Mouse (Mus musculus) midbrain, embryonic 15.5 days (tissue): ENCODE data around the gene Nmd3. TPM values are rescaled to one million over a fixed set of nuclear protein-coding genes. Genes with fewer than 3 reads are reported as not detected.

Source experiments
- ATAC-seq: fragments of 200-750 bp; cut with Nextera tagmentation; replicated peaks from 2 replicates; pipeline ENCODE4 v1.8.0; 2017; ENCODE audit warnings: moderate TSS enrichment
- H3K27ac ChIP-seq: fragments of 300-500 bp; sonication (generic); 2 replicates; pipeline ENCODE4 v1.5.1; 2015; ENCODE audit warnings: mild to moderate bottlenecking, inconsistent platforms
- H3K27me3 ChIP-seq: fragments of 300-500 bp; sonication (generic); replicated peaks from 2 replicates; pipeline ENCODE4 v1.6.1; 2015; ENCODE audit warnings: inconsistent platforms
- H3K36me3 ChIP-seq: fragments of 300-500 bp; sonication (generic); replicated peaks from 2 replicates; pipeline ENCODE4 v1.6.1; 2015; ENCODE audit warnings: inconsistent platforms
- H3K4me1 ChIP-seq: fragments of 300-500 bp; sonication (generic); 2 replicates; pipeline ENCODE4 v1.6.1; 2015; ENCODE audit warnings: inconsistent platforms
- H3K4me2 ChIP-seq: fragments of 300-500 bp; sonication (generic); 2 replicates; pipeline ENCODE4 v1.6.1; 2015; ENCODE audit warnings: inconsistent platforms, mild to moderate bottlenecking, moderate library complexity
- H3K4me3 ChIP-seq: fragments of 300-500 bp; sonication (generic); 2 replicates; pipeline ENCODE4 v1.5.1; 2015; ENCODE audit warnings: mild to moderate bottlenecking, inconsistent platforms
- H3K9ac ChIP-seq: fragments of 300-500 bp; sonication (generic); 2 replicates; pipeline ENCODE4 v1.6.1; 2015; ENCODE audit warnings: mild to moderate bottlenecking, inconsistent platforms
- H3K9me3 ChIP-seq: fragments of 300-500 bp; sonication (generic); 2 replicates; pipeline ENCODE4 v1.6.1; 2016; ENCODE audit warnings: inconsistent platforms
- WGBS: fragments of 180-500 bp; shearing (Covaris S2); methylation state at CpG from one replicate; pipeline ENCODE4 v1.1.7; 2015; ENCODE audit warnings: mixed read lengths; 5-methylcytosine and 5-hydroxymethylcytosine counted together
- polyA plus RNA-seq: library from polyadenylated mRNA; unstranded; fragments of >200 nt; fragmentation: Nextera tagmentation; extraction: Ambion mirVana; gene quantifications from 2 replicates; pipeline ENCODE4 v1.2.1, GENCODE M21; 2015

Gene Nmd3
- polyA plus RNA-seq, 1 experiment from 2014 or later, result 86.8 TPM

DNA sequence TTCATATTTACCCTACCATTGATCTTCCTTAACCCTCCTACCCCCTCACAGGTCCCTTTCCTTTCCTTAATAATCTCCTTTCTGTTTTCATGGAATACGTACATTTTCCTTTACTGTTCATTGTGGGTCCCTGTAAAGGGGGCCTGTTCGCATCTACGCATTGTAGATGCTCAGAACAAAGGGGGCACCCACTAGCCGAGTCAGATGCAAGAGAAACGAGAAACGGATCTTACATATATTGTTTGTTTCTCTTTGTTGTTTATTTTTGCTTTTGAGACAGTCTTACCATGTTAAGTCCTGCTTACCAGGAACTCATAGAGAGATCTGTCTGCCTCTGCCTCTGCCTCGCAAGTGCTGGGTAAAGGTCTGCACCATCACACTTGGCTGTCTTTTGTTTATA is 1.4 kb downstream of the Nmd3 start:
- peak overlapping the region; percentile 95 for H3K9ac ChIP-seq
- H3K4me2 ChIP-seq, result peak overlapping the region; percentile 75
- peaks cover 16% of the 10 kb centered on the region for H3K4me1 ChIP-seq
- H3K27ac ChIP-seq, result no peak overlapping the region
- H3K9me3 ChIP-seq, result no peaks in the 10 kb centered on the region
- no peak for ATAC-seq
- no peaks in the 10 kb centered on the region for H3K27me3 ChIP-seq
- H3K36me3 ChIP-seq, result 0 out of 2 replicates have a peak, but pooled peaks cover 2% of the 10 kb centered on the region
- peak overlapping the region; percentile 88 for H3K4me3 ChIP-seq
- 22% methylated on average over 7 of the region's 7 CpGs for WGBS

DNA sequence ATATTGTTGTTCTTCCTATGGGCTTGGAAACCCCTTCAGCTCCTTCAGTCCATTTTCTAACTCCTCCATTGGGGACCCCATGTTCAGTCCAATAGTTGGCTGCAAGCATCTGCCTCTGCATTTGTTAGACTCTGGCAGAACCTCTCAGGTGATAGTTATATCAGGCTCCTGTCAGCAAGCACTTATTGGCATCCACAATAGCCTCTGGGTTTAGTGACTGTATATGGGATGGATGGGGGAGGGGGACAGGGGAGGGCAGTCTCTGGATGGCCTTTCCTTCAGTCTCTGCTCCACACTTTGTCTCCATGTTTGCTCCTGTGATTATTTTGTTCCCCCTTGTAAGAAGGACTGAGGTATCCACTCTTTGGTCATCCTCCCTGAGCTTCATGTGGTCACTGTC is 9.1 kb downstream of the Nmd3 start:
- H3K27ac ChIP-seq, result no peak overlapping the region
- no peaks in the 10 kb centered on the region for H3K27me3 ChIP-seq
- ATAC-seq, result no peak
- peaks cover 26% of the 10 kb centered on the region for H3K36me3 ChIP-seq
- H3K4me2 ChIP-seq, result no peak overlapping the region
- H3K9ac ChIP-seq, result no peak overlapping the region
- no peaks in the 10 kb centered on the region for H3K9me3 ChIP-seq
- no peak overlapping the region for H3K4me3 ChIP-seq
- H3K4me1 ChIP-seq, result no peaks in the 10 kb centered on the region

DNA sequence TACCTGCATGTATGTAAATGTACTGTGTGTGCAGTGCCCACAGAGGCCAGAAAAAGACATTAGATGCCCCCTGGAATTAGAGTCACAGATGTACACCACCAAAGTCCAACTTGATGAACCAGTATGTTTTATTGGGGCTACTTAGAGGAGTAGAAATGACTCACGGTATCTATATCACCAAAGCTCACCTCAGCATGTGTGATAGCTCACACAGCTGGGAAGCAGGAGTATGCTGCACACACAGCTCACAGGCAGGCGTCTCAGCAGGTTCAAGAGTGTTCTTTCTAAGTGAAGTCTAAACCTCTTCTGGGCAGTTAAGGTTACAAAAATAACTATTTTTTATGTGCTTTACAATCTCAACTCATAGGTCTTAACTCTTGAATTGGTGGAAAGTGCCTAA is 12.2 kb downstream of the Nmd3 start:
- H3K4me3 ChIP-seq, result no peak overlapping the region
- H3K27me3 ChIP-seq, result no peaks in the 10 kb centered on the region
- H3K36me3 ChIP-seq, result peaks cover 33% of the 10 kb centered on the region
- no peak overlapping the region for H3K9ac ChIP-seq
- 91% methylated on average over 2 of the region's 2 CpGs for WGBS
- no peaks in the 10 kb centered on the region for H3K4me1 ChIP-seq
- H3K27ac ChIP-seq, result no peak overlapping the region
- H3K4me2 ChIP-seq, result no peak overlapping the region
- no peak for ATAC-seq
- H3K9me3 ChIP-seq, result no peaks in the 10 kb centered on the region

DNA sequence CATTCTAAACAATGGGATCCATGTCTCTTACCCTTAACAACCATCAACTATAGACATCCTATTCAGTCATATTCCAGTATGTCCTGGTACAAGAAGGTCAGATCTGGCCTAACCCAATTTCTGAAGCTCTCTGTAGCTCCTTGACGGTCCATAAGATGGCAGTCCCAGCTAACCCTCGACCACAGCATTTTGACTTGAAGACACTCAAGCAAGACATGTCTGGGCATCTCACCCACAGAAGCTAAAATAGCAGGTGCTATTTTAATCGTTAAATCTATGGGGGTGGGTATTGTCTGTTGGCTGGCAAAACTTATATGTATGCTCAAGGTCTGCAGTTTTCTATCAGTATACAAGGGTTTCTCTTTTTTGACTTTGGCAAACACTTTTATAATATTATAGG is 33.4 kb downstream of the Nmd3 start:
- Histone ChIP-seq H3K27ac (no peak overlapping the region), H3K9me3 (no peaks in the 10 kb centered on the region), H3K9ac (no peak overlapping the region), H3K27me3 (no peaks in the 10 kb centered on the region), H3K4me1 (no peaks in the 10 kb centered on the region), H3K36me3 (peaks cover 6% of the 10 kb centered on the region; the same call in 1 of the 2 replicates), H3K4me3 (no peak overlapping the region), H3K4me2 (no peak overlapping the region)
- ATAC-seq, result no peak
- WGBS, result 83% methylated on average over 3 of the region's 3 CpGs

DNA sequence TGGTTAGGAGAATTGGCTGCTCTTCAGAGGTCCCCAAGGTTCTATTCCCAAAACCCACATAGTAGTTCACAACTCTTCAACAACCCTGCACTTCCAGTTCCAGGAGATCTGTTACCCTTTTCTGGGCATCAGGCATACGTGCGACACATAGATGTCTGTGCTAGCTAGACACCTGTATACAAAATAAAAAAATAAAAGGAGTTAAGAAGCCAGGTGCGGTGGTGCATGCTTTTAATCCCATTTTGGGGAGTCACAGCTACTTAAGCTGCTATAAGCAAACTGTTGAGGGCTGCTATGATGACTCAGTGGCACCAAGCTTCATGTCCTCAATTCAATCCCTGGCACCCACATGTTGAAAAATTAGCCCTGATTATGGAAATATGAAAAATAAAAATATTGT is 34.2 kb downstream of the Nmd3 start:
- Histone ChIP-seq H3K4me2 (no peak overlapping the region), H3K36me3 (peaks cover 4% of the 10 kb centered on the region; the same call in 1 of the 2 replicates), H3K4me3 (no peak overlapping the region), H3K9me3 (no peaks in the 10 kb centered on the region), H3K4me1 (no peaks in the 10 kb centered on the region), H3K27ac (no peak overlapping the region), H3K27me3 (no peaks in the 10 kb centered on the region), H3K9ac (no peak overlapping the region)
- no peak for ATAC-seq
- 73% methylated on average over 3 of the region's 3 CpGs for WGBS

DNA sequence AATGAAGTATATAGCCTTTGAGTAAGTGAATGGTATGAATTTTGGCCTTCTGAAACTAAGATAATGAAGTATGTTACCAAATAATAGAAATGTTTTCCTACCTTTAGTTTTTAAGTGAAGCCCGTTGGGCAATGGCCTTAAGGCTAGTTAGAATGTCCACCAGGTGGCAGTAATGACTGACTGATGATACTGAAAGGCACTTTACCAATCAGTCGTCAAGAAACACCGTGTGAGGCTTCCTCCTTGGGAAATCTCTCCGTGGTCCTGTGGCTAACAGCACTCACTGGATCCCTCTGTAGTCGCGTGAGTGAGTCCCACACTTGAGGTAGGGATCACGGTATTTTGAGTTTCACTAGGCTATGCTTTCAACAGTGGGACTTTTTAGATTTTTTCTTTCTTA is 34.7 kb downstream of the Nmd3 start:
- Histone ChIP-seq H3K27me3 (no peaks in the 10 kb centered on the region), H3K9me3 (no peaks in the 10 kb centered on the region), H3K27ac (no peak overlapping the region), H3K36me3 (peaks cover 4% of the 10 kb centered on the region; the same call in 1 of the 2 replicates), H3K4me1 (no peaks in the 10 kb centered on the region), H3K4me3 (no peak overlapping the region), H3K9ac (no peak overlapping the region), H3K4me2 (no peak overlapping the region)
- WGBS, result 28% methylated on average over 7 of the region's 7 CpGs
- ATAC-seq, result peak; percentile 77

DNA sequence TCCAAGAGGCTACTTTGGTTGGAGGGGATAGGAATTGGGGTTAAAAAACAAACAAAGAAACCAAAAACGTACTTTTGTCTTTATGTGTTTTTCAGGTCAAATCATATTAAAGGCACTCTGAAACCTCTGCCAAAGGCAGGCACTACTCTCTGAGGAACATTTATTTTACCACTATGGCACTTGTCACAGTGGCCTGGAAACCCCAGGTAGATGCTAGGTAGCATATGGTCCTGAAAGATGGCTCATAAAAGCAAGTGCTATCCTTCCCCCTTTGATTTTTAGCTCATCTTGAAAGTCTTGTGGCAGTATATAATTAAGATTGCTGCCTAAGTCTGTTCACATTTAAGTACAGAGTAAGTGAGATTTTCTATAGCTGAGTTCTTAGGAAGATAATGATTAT is 35.7 kb downstream of the Nmd3 start:
- Histone ChIP-seq H3K4me2 (no peak overlapping the region), H3K4me3 (no peak overlapping the region), H3K4me1 (no peaks in the 10 kb centered on the region), H3K36me3 (peaks cover 4% of the 10 kb centered on the region; the same call in 1 of the 2 replicates), H3K27me3 (no peaks in the 10 kb centered on the region), H3K27ac (no peak overlapping the region), H3K9ac (no peak overlapping the region), H3K9me3 (no peaks in the 10 kb centered on the region)
- WGBS, result 83% methylated on average over 1 of the region's 1 CpGs
- no peak for ATAC-seq

DNA sequence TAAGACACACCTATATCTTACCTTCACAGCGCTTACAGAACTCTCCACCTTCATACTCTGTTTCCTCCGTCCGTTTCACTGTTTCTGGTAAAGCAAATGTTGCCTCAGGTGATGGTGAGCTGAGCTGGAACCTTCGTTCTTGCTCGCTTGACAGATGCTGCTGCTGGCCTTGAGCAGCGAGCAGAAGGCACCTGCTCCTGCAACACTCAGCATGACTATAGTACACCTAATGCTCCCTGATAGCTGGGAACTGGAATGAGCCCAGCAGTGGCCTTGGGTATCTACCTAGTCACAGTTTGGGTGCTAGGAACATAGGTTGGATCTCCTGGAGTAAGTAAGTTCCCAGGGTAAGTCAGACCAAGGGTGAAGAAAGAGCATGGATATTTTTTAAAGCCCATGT is 38.3 kb downstream of the Nmd3 start:
- no peak for ATAC-seq

DNA sequence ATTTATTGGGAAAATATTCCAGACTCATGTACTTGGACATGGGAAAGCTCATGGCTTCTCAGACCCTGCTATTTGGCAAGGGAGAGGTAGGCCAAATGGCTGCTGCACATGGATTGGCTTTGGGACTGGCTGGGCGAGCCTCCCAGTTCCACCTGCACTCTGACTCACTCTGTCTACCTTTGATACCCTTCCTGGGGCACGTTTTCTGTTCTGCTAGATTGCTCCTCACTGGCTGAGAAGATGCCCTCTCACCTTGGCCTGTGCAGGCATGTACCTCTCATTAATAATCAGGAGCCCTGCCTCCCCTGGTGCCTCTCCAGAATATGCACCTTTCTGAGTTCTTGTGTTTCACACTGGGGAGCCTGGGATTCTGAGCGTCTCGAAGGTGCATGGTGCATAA is 39.4 kb downstream of the Nmd3 start:
- no peaks in the 10 kb centered on the region for H3K27me3 ChIP-seq

More for the DNA sequence above, 38.3 kb downstream of the Nmd3 start:
- Histone ChIP-seq H3K4me2 (no peak overlapping the region), H3K27me3 (no peaks in the 10 kb centered on the region), H3K36me3 (peaks cover 6% of the 10 kb centered on the region; the same call in 1 of the 2 replicates), H3K27ac (no peak overlapping the region), H3K4me3 (no peak overlapping the region), H3K9me3 (no peaks in the 10 kb centered on the region), H3K4me1 (no peaks in the 10 kb centered on the region), H3K9ac (no peak overlapping the region)
- 92% methylated on average over 6 of the region's 6 CpGs for WGBS

DNA sequence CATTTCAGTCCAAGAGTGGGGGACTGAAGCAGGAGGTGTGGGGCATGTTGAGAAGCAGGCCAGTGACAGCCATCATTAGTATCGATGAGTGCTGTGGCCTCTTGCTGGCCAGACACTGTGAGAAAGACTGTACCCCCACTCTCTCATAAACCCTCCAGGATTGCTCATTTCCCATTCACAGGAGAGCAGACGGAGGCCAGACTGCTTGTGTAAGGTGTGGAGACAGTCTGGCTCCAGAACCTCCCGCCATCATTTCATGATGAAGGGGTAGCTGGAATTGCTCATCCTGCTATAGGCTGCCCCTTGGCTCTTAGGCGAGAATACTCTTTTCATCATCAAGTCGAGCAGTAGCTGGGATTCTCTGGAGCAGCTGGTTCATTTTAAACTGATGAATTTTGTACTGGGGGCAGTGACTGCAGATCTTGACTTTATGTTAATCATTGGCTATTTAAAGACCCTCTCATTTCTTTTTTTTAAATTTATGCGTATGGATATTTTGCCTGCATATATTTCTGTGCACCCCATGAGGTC is 41.1 kb downstream of the Nmd3 start:
- no peak for ATAC-seq
- Histone ChIP-seq H3K27me3 (no peaks in the 10 kb centered on the region), H3K36me3 (0 out of 2 replicates have a peak, but pooled peaks cover 7% of the 10 kb centered on the region), H3K4me1 (no peaks in the 10 kb centered on the region), H3K27ac (no peak overlapping the region), H3K4me2 (no peak overlapping the region), H3K9ac (no peak overlapping the region), H3K4me3 (no peak overlapping the region), H3K9me3 (no peaks in the 10 kb centered on the region)
- WGBS, result 83% methylated on average over 6 of the region's 6 CpGs

More for the DNA sequence above, 39.4 kb downstream of the Nmd3 start:
- Histone ChIP-seq H3K4me3 (no peak overlapping the region), H3K4me1 (no peaks in the 10 kb centered on the region), H3K4me2 (no peak overlapping the region), H3K27ac (no peak overlapping the region), H3K9me3 (no peaks in the 10 kb centered on the region), H3K9ac (no peak overlapping the region), H3K36me3 (0 out of 2 replicates have a peak, but pooled peaks cover 7% of the 10 kb centered on the region)
- no peak for ATAC-seq
- WGBS, result 84% methylated on average over 4 of the region's 4 CpGs

DNA sequence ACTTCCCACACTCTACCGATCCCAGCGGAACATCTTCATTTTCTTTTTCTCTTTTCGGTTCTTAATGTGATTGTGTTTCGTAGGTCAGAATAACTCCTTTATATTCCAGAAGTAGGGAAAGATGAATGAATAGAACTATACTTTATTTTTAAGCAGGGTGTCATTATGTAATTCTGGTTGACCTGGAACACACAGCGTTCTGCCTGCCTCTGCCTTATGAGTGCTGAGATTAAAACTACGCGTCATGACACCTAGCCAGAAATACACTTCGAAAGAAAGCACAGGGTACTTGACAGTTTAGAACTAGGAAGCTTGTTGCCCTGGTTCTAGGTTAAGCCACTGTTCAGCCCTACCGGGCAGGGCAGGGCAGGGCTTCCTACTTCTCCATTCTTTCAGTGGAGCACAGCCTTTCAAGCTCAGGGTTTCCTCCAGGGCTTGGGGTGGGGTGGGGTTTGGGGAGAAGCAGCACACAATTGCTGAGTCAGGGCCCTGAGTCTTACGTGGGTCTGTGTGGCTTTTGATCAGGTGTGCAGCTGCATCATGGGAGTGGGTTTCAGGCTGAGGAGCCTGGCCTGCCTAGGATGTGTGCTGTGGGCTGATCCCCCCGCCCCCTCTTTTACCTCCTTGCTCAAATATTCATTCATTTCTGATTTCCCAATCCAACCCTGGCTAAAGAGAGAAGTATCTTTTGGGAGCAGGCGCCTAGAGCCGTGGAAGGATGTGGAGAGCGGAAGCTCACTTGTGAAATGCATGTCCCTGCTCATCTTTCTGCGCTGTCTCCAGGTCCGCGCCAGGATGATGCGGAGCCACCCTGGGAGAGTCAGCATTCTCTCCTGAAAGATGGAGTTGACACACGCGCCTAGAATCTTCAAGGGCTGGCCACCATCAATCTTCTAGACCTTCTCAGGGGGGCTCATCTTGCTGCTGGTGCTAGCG is 42.1 kb downstream of the Nmd3 start:
- 0 out of 2 replicates have a peak, but pooled peaks cover 7% of the 10 kb centered on the region for H3K36me3 ChIP-seq
- H3K4me1 ChIP-seq, result no peaks in the 10 kb centered on the region
- no peak overlapping the region for H3K27ac ChIP-seq
- H3K9ac ChIP-seq, result no peak overlapping the region
- H3K9me3 ChIP-seq, result no peaks in the 10 kb centered on the region
- 93% methylated on average over 21 of the region's 21 CpGs for WGBS
- H3K4me3 ChIP-seq, result no peak overlapping the region
- no peaks in the 10 kb centered on the region for H3K27me3 ChIP-seq
- H3K4me2 ChIP-seq, result no peak overlapping the region
- 0 out of 2 replicates have a peak, but pooled peaks have one; percentile 42 for ATAC-seq

DNA sequence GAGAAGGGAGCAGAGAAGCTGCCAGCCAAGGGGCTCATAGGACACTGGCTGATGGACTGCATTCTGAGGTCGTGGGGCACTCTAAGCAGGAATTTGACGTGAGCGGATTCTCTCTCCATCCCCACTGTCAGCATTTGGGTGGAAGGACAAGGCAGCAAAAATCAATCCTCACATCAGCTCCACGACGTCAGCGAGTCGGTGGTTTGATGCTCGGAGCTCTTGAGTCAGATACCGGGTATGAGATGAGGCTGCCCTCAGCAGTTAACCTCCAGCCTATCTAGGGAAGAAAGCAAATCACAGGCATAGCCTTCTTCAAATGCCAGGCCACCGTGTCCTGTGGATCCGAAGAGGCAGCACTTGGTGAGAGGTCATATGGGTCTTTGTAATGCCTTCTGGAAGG is 43.4 kb downstream of the Nmd3 start:
- Histone ChIP-seq H3K4me2 (no peak overlapping the region), H3K9ac (no peak overlapping the region), H3K27me3 (no peaks in the 10 kb centered on the region), H3K27ac (no peak overlapping the region), H3K4me1 (no peaks in the 10 kb centered on the region), H3K9me3 (no peaks in the 10 kb centered on the region), H3K4me3 (no peak overlapping the region), H3K36me3 (0 out of 2 replicates have a peak, but pooled peaks cover 7% of the 10 kb centered on the region)
- no peak for ATAC-seq
- 95% methylated on average over 11 of the region's 11 CpGs for WGBS
